Mouse (Mus musculus): ENCODE data around the gene Jarid2. TPM values are rescaled to one million over a fixed set of nuclear protein-coding genes. Genes with fewer than 3 reads are reported as not detected.
A peak's percentile ranks its signal among the peaks of the same experiment; 100 is the strongest.

Gene Jarid2
- polyA plus RNA-seq, 1 experiment from 2014 or later: 24.2 TPM

- Histone ChIP-seq H3K9me3 (no peaks in the 10 kb centered on the region), H3K4me1 (peaks cover 8% of the 10 kb centered on the region), H3K4me2 (no peak overlapping the region), H3K4me3 (no peak overlapping the region), H3K27me3 (replicated peaks) (no peaks in the 10 kb centered on the region), H3K9ac (no peak overlapping the region), H3K36me3 (peaks cover 79% of the 10 kb centered on the region), H3K27ac (replicated peaks) (no peak overlapping the region)
- ATAC-seq (ENCODE audit: extremely low read depth, insufficient number of reproducible peaks, low FRiP score, low TSS enrichment): no peak
- 92% methylated on average over 6 of the region's 6 CpGs for WGBS
Observed at GRCm38 (mm10) chr13:44902299-44902698, 173.0 kb downstream of the Jarid2 start.

GRCm38 (mm10) chr13:44903416-44903815 is 174.1 kb downstream of the Jarid2 start:
- peaks cover 19% of the 10 kb centered on the region for H3K4me1 ChIP-seq

GRCm38 (mm10) chr13:44904271-44904670 is 175.0 kb downstream of the Jarid2 start:
- Histone ChIP-seq H3K27me3 (replicated peaks) (no peaks in the 10 kb centered on the region), H3K9me3 (no peaks in the 10 kb centered on the region), H3K4me2 (no peak overlapping the region), H3K27ac (replicated peaks) (no peak overlapping the region), H3K36me3 (peaks cover 70% of the 10 kb centered on the region), H3K4me3 (no peak overlapping the region), H3K4me1 (peaks cover 28% of the 10 kb centered on the region), H3K9ac (no peak overlapping the region)
- WGBS: 48% methylated on average over 1 of the region's 1 CpGs
- ATAC-seq (ENCODE audit: extremely low read depth, insufficient number of reproducible peaks, low FRiP score, low TSS enrichment): no peak

More at GRCm38 (mm10) chr13:44903416-44903815, 174.1 kb downstream of the Jarid2 start:
- no peak for ATAC-seq (ENCODE audit: extremely low read depth, insufficient number of reproducible peaks, low FRiP score, low TSS enrichment)
- H3K4me2 ChIP-seq: no peak overlapping the region
- H3K36me3 ChIP-seq: peaks cover 74% of the 10 kb centered on the region
- no peak overlapping the region for H3K27ac ChIP-seq (replicated peaks)
- H3K4me3 ChIP-seq: no peak overlapping the region
- H3K9ac ChIP-seq: no peak overlapping the region
- H3K9me3 ChIP-seq: no peaks in the 10 kb centered on the region
- no peaks in the 10 kb centered on the region for H3K27me3 ChIP-seq (replicated peaks)

- Histone ChIP-seq H3K27me3 (replicated peaks) (no peaks in the 10 kb centered on the region), H3K4me3 (no peak overlapping the region), H3K27ac (replicated peaks) (no peak overlapping the region), H3K9me3 (no peaks in the 10 kb centered on the region), H3K9ac (no peak overlapping the region), H3K4me2 (no peak overlapping the region), H3K36me3 (peaks cover 83% of the 10 kb centered on the region), H3K4me1 (peaks cover 46% of the 10 kb centered on the region)
- WGBS: 86% methylated on average over 11 of the region's 11 CpGs
- no peak for ATAC-seq (ENCODE audit: extremely low read depth, insufficient number of reproducible peaks, low FRiP score, low TSS enrichment)
Observed at GRCm38 (mm10) chr13:44906141-44906540, 176.9 kb downstream of the Jarid2 start.

- Histone ChIP-seq H3K27ac (replicated peaks) (peak overlapping the region; percentile 75), H3K27me3 (replicated peaks) (no peaks in the 10 kb centered on the region), H3K4me2 (no peak overlapping the region), H3K9me3 (no peaks in the 10 kb centered on the region), H3K9ac (no peak overlapping the region), H3K36me3 (peaks cover 82% of the 10 kb centered on the region), H3K4me3 (no peak overlapping the region), H3K4me1 (peaks cover 59% of the 10 kb centered on the region)
- peak; percentile 46; the same call in 1 of the 2 replicates for ATAC-seq (ENCODE audit: extremely low read depth, insufficient number of reproducible peaks, low FRiP score, low TSS enrichment)
- 42% methylated on average over 6 of the region's 6 CpGs for WGBS
Observed at GRCm38 (mm10) chr13:44907702-44908101, 178.4 kb downstream of the Jarid2 start.

GRCm38 (mm10) chr13:44908790-44909189 is 179.5 kb downstream of the Jarid2 start:
- no peaks in the 10 kb centered on the region for H3K9me3 ChIP-seq
- no peak overlapping the region for H3K9ac ChIP-seq
- H3K27ac ChIP-seq (replicated peaks): peak overlapping the region; percentile 75
- peaks cover 60% of the 10 kb centered on the region for H3K4me1 ChIP-seq
- H3K4me2 ChIP-seq: no peak overlapping the region
- H3K36me3 ChIP-seq: peaks cover 84% of the 10 kb centered on the region
- H3K27me3 ChIP-seq (replicated peaks): no peaks in the 10 kb centered on the region
- no peak for ATAC-seq (ENCODE audit: extremely low read depth, insufficient number of reproducible peaks, low FRiP score, low TSS enrichment)
- H3K4me3 ChIP-seq: no peak overlapping the region
- 39% methylated on average over 1 of the region's 1 CpGs for WGBS

- no peak for ATAC-seq (ENCODE audit: extremely low read depth, insufficient number of reproducible peaks, low FRiP score, low TSS enrichment)
Observed at GRCm38 (mm10) chr13:44912851-44913250, 183.6 kb downstream of the Jarid2 start.

GRCm38 (mm10) chr13:44913560-44913959 is 184.3 kb downstream of the Jarid2 start:
- no peaks in the 10 kb centered on the region for H3K27me3 ChIP-seq (replicated peaks)
- H3K36me3 ChIP-seq: peaks cover 94% of the 10 kb centered on the region
- no peak overlapping the region for H3K4me2 ChIP-seq
- no peak overlapping the region for H3K9ac ChIP-seq
- no peak overlapping the region for H3K4me3 ChIP-seq
- H3K4me1 ChIP-seq: peaks cover 43% of the 10 kb centered on the region
- WGBS: 60% methylated on average over 7 of the region's 7 CpGs
- H3K27ac ChIP-seq (replicated peaks): no peak overlapping the region
- ATAC-seq (ENCODE audit: extremely low read depth, insufficient number of reproducible peaks, low FRiP score, low TSS enrichment): no peak
- no peaks in the 10 kb centered on the region for H3K9me3 ChIP-seq

More at GRCm38 (mm10) chr13:44912851-44913250, 183.6 kb downstream of the Jarid2 start:
- Histone ChIP-seq H3K27ac (replicated peaks) (0 out of 2 replicates have a peak overlapping the region, but pooled peaks have one; percentile 1), H3K4me3 (no peak overlapping the region), H3K4me1 (peaks cover 50% of the 10 kb centered on the region), H3K27me3 (replicated peaks) (no peaks in the 10 kb centered on the region), H3K36me3 (peaks cover 88% of the 10 kb centered on the region), H3K4me2 (no peak overlapping the region), H3K9me3 (no peaks in the 10 kb centered on the region), H3K9ac (no peak overlapping the region)
- 79% methylated on average over 2 of the region's 2 CpGs for WGBS

- Histone ChIP-seq H3K4me1 (peaks cover 25% of the 10 kb centered on the region), H3K9ac (no peak overlapping the region), H3K4me3 (no peak overlapping the region), H3K36me3 (peaks cover 98% of the 10 kb centered on the region), H3K27ac (replicated peaks) (no peak overlapping the region), H3K4me2 (no peak overlapping the region), H3K9me3 (no peaks in the 10 kb centered on the region), H3K27me3 (replicated peaks) (no peaks in the 10 kb centered on the region)
- ATAC-seq (ENCODE audit: extremely low read depth, insufficient number of reproducible peaks, low FRiP score, low TSS enrichment): no peak
- WGBS: 82% methylated on average over 5 of the region's 5 CpGs
Observed at GRCm38 (mm10) chr13:44915382-44915781, 186.1 kb downstream of the Jarid2 start.

- Histone ChIP-seq H3K4me3 (no peak overlapping the region), H3K36me3 (peaks cover 98% of the 10 kb centered on the region), H3K27ac (replicated peaks) (no peak overlapping the region), H3K9me3 (no peaks in the 10 kb centered on the region), H3K4me2 (no peak overlapping the region), H3K27me3 (replicated peaks) (no peaks in the 10 kb centered on the region), H3K4me1 (peaks cover 19% of the 10 kb centered on the region), H3K9ac (no peak overlapping the region)
- WGBS: 45% methylated on average over 4 of the region's 4 CpGs
- ATAC-seq (ENCODE audit: extremely low read depth, insufficient number of reproducible peaks, low FRiP score, low TSS enrichment): no peak
Observed at GRCm38 (mm10) chr13:44915945-44916344, 186.7 kb downstream of the Jarid2 start.

- Histone ChIP-seq H3K9ac (no peak overlapping the region), H3K4me3 (no peak overlapping the region), H3K9me3 (no peaks in the 10 kb centered on the region), H3K36me3 (peaks cover 100% of the 10 kb centered on the region), H3K4me1 (peaks cover 10% of the 10 kb centered on the region), H3K27me3 (replicated peaks) (no peaks in the 10 kb centered on the region), H3K27ac (replicated peaks) (no peak overlapping the region), H3K4me2 (no peak overlapping the region)
- no peak for ATAC-seq (ENCODE audit: extremely low read depth, insufficient number of reproducible peaks, low FRiP score, low TSS enrichment)
- 91% methylated on average over 4 of the region's 4 CpGs for WGBS
Observed at GRCm38 (mm10) chr13:44917202-44917601, 187.9 kb downstream of the Jarid2 start.

GRCm38 (mm10) chr13:44918269-44918668 is 189.0 kb downstream of the Jarid2 start:
- no peak for ATAC-seq (ENCODE audit: extremely low read depth, insufficient number of reproducible peaks, low FRiP score, low TSS enrichment)
- no peak overlapping the region for H3K4me3 ChIP-seq
- no peak overlapping the region for H3K9ac ChIP-seq
- H3K27ac ChIP-seq (replicated peaks): no peak overlapping the region
- peaks cover 100% of the 10 kb centered on the region for H3K36me3 ChIP-seq
- no peaks in the 10 kb centered on the region for H3K9me3 ChIP-seq
- H3K27me3 ChIP-seq (replicated peaks): no peaks in the 10 kb centered on the region
- H3K4me1 ChIP-seq: 0 out of 2 replicates have a peak, but pooled peaks cover 4% of the 10 kb centered on the region
- no peak overlapping the region for H3K4me2 ChIP-seq
- WGBS: 100% methylated on average over 2 of the region's 2 CpGs

Measured in heart, embryonic 13.5 days (tissue).